Mouse (Mus musculus) embryonic stem cell, embryonic (primary cell): ENCODE measurements around the gene Ankrd50.

Source experiments
- CTCF ChIA-PET, 4 experiments: fragments of 300-600 bp in 2 of 4; fragments of 350-600 bp in 2 of 4; sonication (Branson Sonifier 250); formaldehyde crosslinking; loops; one replicate each; lab custom pipeline; 2022; ENCODE audit warnings: inconsistent platforms in 2 of 4; lab: Charles Lee
- POLR2A ChIA-PET, 4 experiments: fragments of 300-600 bp in 2 of 4; fragments of 350-600 bp in 2 of 4; sonication (Branson Sonifier 250); formaldehyde crosslinking; loops; one replicate each; lab custom pipeline; 2022; ENCODE audit warnings: antibody characterized with exemption in 4 of 4, inconsistent platforms in 1 of 4; lab: Charles Lee

The Ankrd50 gene

DNA sequence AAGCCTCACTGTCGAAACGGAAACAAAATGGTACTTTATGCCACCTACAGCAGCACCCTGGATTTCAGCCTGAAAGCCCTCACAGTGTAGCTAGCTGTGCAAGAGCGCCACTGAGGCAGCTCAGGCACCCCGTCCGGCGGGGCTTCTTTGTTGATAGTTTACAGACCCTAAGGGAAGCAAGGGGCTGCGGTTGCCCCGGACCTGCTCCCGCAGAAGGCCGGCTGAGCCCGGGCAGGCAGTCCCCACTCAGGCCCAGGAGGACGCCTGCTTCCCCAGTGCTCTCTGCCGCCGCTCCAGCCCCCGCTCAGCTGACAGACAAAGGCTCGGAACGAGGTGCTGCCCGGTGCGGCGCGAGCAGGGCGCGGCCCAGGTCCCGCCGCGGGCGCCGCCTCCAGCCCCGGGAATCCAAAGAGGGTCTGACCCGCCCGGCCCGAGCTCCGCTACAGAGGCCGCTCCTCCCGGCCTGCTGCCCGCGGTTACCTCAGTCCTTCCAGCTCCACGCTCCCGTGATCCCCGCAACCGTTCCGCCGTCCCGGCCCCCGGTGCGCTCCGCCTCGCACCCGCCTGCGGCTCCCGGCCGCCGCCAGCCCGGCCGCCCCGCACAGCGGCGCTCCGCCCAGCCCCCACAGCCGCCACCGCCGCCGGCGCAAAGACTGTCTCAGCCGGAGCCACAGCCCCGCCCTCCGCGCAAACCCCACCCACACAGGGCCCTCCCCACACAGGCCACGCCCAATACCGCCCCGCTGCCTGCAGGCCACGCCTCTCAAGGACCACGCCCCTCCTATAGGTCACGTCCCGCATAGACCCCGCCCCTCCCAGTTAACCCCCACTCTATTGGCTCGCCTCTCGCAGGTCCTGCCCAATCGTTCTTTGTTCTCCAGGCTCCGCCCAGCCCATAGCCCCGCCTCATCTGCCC lies at the start of gene Ankrd50:
TSS of gene Ankrd50 (minus strand) at position 654 of the 916 bp plus-strand sequence.
- ChIA-PET POLR2A (interaction anchor here in 3 of 4 experiments (0.6 to 1.5 kb wide), 7 partner anchors 10 to 943 kb away, joined by 3 to 7 read pairs (median 3); no protein-coding TSS in a partner anchor), CTCF (no interaction called here)

DNA sequence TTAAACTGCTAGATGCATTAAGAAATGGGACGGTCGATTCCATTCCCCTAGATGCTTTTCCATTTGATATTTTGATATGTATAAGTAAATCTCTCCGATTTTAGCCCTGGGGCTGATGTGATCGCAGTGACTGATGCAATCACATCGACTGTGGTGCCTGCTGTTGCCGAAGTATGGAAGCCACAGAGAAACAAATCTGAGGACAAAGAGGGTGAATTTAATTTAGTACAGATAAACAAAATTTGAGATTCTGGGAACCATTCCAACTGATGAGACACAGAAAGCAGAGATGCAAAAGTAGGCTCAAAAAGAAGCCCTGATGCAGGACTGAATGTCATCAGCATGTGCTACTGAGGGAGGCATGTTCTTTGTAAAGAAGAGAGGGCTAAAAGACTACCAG lies 49.6 kb upstream of the Ankrd50 start:
- POLR2A ChIA-PET = no interaction called here
- CTCF ChIA-PET = no interaction called here

GRCm38 (mm10) chr3:38520426-38520825 lies 35.8 kb upstream of the Ankrd50 start:
- CTCF ChIA-PET = interaction anchor here in 1 of 4 experiments (0.9 kb wide), 1 partner anchor 12 kb away, joined by 3 read pairs; no protein-coding TSS in a partner anchor
- POLR2A ChIA-PET = interaction anchor here in 1 of 4 experiments (0.7 kb wide), 1 partner anchor 8 kb away, joined by 3 read pairs; no protein-coding TSS in a partner anchor

DNA sequence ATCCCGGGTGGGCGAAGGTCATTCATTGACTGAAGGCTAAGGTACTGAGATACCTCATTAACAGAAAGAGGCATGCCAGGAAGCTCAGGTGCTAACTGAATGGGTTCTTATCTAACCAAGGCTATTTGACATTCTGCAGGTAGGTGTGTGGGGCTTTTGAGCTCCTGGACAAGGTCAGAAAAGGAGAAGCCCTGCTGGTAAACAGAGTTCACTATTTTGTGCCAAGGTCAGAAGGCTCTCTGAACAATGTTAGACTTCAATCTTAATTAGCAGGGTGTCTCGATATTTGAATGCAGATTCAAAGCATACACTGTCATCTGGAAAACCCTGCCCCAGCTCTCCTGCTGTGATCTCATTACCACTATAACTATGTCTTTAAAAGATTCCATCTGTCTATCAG lies 35.3 kb upstream of the Ankrd50 start:
- POLR2A ChIA-PET = no interaction called here
- CTCF ChIA-PET = interaction anchor here in 1 of 4 experiments (0.9 kb wide), 1 partner anchor 11 kb away, joined by 3 read pairs; no protein-coding TSS in a partner anchor

DNA sequence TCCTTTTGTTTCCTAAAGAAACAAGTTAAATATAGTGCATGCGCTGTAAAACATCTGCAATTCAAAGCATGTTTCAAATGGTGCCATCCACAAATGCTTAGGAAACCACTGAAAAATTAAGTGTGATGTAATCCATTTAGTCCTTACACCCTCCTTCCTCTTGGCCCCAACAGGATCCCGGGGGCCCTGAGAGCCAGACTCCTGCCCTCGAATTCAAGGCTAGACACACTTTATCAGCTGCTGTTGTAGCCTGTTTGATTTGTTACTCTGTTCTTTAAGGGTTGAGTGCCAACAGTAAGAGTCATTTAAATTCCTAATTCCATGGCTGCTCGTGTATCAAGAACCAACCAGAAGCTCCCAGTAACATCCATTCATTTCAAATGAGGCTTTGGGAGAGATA lies 19.0 kb upstream of the Ankrd50 start:
- ChIA-PET CTCF (interaction anchor here in 1 of 4 experiments (0.6 kb wide), 1 partner anchor 847 kb away, joined by 3 read pairs; no protein-coding TSS in a partner anchor), POLR2A (no interaction called here)

- CTCF ChIA-PET = no interaction called here
- POLR2A ChIA-PET = no interaction called here
Measured at GRCm38 (mm10) chr3:38502156-38502555, 17.5 kb upstream of the Ankrd50 start.

GRCm38 (mm10) chr3:38501739-38502138 lies 17.1 kb upstream of the Ankrd50 start:
- POLR2A ChIA-PET = no interaction called here
- CTCF ChIA-PET = no interaction called here

DNA sequence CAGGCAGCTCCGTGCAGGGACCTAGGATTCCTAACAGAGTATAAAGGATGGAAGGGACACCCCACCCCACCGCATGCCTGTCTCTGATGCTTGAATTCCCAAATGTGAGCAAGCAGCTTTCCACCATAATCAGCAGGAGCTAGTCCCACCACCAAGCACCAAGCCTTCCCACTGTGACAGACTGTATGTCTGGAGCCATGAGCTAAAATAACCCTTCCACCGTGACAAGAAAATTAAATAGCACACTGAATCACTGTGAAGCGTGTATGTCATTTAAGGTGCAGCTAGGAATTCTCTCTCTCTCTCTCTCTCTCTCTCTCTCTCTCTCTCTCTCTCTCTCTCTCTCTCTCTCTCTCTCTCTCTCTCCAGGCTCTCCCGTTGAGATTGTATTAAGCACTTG lies 16.7 kb upstream of the Ankrd50 start:
- ChIA-PET CTCF (no interaction called here), POLR2A (no interaction called here)

DNA sequence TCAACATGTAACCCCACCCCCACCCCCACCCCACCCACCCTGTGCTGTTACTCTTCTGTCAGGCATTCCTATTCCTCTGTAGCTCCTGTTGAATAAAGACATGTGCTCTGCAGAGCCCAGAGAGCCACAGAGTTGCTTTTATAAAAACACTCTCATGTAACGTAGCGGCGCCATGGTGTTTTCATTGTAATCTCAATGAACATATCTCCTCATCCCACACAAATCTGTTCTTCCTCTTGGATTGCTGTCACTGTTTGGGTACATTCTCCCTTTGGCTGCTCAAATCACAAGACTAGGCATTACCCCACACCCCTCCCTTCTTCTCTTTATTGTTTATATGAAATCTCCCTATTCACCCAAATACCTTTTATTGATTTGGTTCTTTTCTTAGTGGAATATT lies 13.9 kb upstream of the Ankrd50 start:
- POLR2A ChIA-PET = no interaction called here
- CTCF ChIA-PET = no interaction called here

DNA sequence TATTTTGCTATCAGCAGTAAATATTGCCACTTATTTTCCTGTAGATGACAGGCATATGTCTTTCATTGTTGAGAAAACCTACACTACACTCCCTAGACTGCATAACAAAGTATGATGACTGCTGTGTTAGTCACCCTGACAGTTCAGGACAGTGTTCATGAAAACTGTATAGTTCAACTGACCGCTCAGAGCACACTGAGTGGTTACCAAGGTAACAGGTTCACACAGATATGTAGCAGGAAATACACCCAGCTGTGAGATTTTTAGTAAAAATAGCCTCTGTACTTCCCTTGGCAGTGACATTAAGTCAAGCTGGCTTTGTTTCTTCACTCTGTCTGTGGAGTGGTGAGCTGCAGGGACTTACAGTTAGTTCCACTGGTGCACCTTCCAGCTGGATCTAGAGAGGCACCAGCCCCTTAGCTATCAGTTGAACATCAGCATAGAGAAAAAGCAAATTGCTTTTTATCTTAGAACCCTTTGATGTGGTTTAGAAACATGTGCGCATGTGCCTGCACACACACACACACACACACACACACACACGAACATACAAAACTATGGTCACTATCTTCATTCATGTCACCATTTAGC lies 12.2 kb upstream of the Ankrd50 start:
- CTCF ChIA-PET = no interaction called here
- POLR2A ChIA-PET = interaction anchor here in 2 of 4 experiments (0.6 to 1.1 kb wide), 2 partner anchors 21 to 25 kb away, joined by 3 read pairs; no protein-coding TSS in a partner anchor

GRCm38 (mm10) chr3:38491702-38492101 lies 7.1 kb upstream of the Ankrd50 start:
- ChIA-PET POLR2A (no interaction called here), CTCF (no interaction called here)

GRCm38 (mm10) chr3:38491236-38491635 lies 6.6 kb upstream of the Ankrd50 start:
- ChIA-PET POLR2A (no interaction called here), CTCF (no interaction called here)

GRCm38 (mm10) chr3:38490720-38491119 lies 6.1 kb upstream of the Ankrd50 start:
- ChIA-PET POLR2A (no interaction called here), CTCF (no interaction called here)

DNA sequence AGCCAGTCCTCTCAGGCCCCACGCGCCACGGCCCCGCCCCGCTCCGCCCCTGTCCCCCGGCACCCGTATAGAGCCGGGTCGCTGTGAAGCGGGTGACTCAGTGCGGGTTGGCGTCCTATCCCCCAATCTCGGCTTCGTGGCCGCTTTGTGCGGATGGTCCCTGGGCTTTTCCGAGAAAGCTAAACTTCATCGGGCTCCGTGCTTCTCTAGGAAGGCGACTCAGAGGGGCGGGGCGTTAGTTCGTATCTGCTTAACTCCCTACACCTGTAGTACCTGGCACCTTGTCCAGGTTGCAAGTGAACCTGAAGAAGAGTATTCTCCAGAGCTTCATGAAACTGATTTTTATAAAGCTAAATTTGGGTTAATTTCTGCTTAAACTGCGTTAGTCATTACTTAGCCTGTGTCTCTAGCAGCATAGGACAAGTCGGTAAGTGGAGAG lies 482 bp upstream of the Ankrd50 start:
- CTCF ChIA-PET = no interaction called here
- POLR2A ChIA-PET = interaction anchor here (0.5 to 2.1 kb wide), 9 partner anchors 13 to 1104 kb away, joined by 3 to 7 read pairs (median 4); no protein-coding TSS in a partner anchor

DNA sequence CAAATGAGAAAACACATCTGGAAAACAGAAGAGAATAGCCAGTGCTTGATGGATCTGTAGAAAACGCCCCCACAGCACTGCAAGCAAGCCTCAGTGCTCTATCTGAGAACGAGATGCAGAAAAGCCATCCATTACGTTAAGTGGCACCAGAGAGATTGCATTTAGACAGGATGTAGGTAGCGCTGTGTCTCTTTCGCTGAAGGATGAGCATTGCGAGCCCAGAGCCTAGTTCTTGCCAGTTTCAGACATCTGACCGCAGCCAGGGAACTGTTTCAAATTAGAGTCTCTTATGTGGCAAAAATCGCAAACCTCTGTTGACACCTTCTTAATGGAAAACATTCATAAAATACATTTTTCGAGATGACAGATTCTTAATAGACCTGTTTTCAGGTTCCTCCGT lies 1.1 kb downstream of the Ankrd50 start:
- POLR2A ChIA-PET = interaction anchor here in 2 of 4 experiments (0.6 to 1.5 kb wide), 4 partner anchors 11 to 85 kb away, joined by 3 to 7 read pairs (median 3); no protein-coding TSS in a partner anchor
- CTCF ChIA-PET = no interaction called here

GRCm38 (mm10) chr3:38482749-38483148 lies 1.9 kb downstream of the Ankrd50 start:
- ChIA-PET CTCF (no interaction called here), POLR2A (interaction anchor here in 2 of 4 experiments (0.7 to 1.0 kb wide), 4 partner anchors 9 to 22 kb away, joined by 3 read pairs; no protein-coding TSS in a partner anchor)

GRCm38 (mm10) chr3:38481106-38481505 lies 3.5 kb downstream of the Ankrd50 start:
- ChIA-PET POLR2A (no interaction called here), CTCF (interaction anchor here in 1 of 4 experiments (1.1 kb wide), 1 partner anchor 356 kb away, joined by 4 read pairs; no protein-coding TSS in a partner anchor)

- ChIA-PET POLR2A (interaction anchor here in 1 of 4 experiments (0.7 kb wide), 1 partner anchor 163 kb away, joined by 3 read pairs; no protein-coding TSS in a partner anchor), CTCF (interaction anchor here in 1 of 4 experiments (0.5 kb wide), 1 partner anchor 717 kb away, joined by 5 read pairs; no protein-coding TSS in a partner anchor)
Measured at GRCm38 (mm10) chr3:38477936-38478335, 6.7 kb downstream of the Ankrd50 start.

GRCm38 (mm10) chr3:38475587-38475986 lies 9.1 kb downstream of the Ankrd50 start:
- POLR2A ChIA-PET = no interaction called here
- CTCF ChIA-PET = no interaction called here
